Mouse (Mus musculus): ENCODE measurements around the gene D930048N14Rik. TPM values are rescaled to one million over a fixed set of nuclear protein-coding genes. Genes with fewer than 3 reads are reported as not detected.

D930048N14Rik gene
- total and polyA plus RNA-seq, 3 experiments = 0.38 to 1.5 (median 0.81) TPM

DNA sequence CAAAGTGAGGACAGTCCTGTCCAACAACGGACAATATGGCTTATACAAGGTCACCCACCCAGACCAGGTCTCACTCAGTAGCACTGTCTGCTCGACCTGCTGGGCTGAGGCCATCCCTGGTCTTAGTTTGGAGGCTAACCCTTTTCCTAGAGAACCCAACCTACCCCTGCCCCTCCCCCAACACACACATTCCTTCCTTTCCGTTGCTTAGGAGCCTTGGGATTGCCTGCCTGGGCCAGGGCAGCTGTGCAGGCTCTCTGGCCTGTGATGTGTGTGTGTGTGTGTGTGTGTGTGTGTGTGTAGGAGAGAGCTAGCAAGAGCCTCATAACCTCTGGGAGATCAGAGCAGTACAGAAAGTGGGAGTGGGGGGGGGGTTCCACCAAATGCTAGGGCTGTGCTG, 2.2 kb upstream of the D930048N14Rik start:
- Histone ChIP-seq H3K9ac (ENCODE audit: insufficient read depth, low read depth) (no peak overlapping the region), H3K36me3 (replicated peaks in 1 of 2; ENCODE audit: control insufficient read depth in 1 of 2, insufficient read depth in 1 of 2, low read length in 1 of 2) (peaks cover 9 to 28% of the 10 kb centered on the region in 2 experiments), H3K4me2 (ENCODE audit: insufficient read depth, low read depth, poor library complexity, severe bottlenecking) (peak overlapping the region; percentile 8; the same call in 1 of the 2 replicates), H3K9me3 (replicated peaks; ENCODE audit: low read length) (peaks cover 8% of the 10 kb centered on the region), H3K4me1 (ENCODE audit: control insufficient read depth in 1 of 2, insufficient read depth in 2 of 2) (peaks cover 44 to 64% of the 10 kb centered on the region in 2 experiments), H3K4me3 (replicated peaks in 1 of 3; ENCODE audit: low read depth in 2 of 3, low read length in 2 of 3, poor library complexity in 1 of 3) (peak overlapping the region in 1 of 3 experiments; percentile 2), H3K27ac (ENCODE audit: insufficient read depth, low read depth) (no peak overlapping the region), H3K27me3 (replicated peaks) (no peaks in the 10 kb centered on the region), H3K79me2 (replicated peaks; ENCODE audit: control insufficient read depth, extremely low read depth, insufficient read depth, poor library complexity, severe bottlenecking) (peaks cover 6% of the 10 kb centered on the region; the same call in 1 of the 2 replicates)
- TF ChIP-seq CHD2 (IDR thresholded peaks at IDR 0.05; ENCODE audit: low read length) (peak; percentile 37; the same call in 1 of the 2 replicates), JUN (IDR thresholded peaks at IDR 0.05; ENCODE audit: insufficient read depth, low read depth, low read length) (no peak)
- DNase-seq (ENCODE audit: extremely low read depth) = no peak
- dilution Hi-C loops (cut with MboI; ENCODE audit: extremely low pct_ligation_motif_present, extremely low pct_unique_long_range_greater_than_20kb, low sequenced_read_pairs) = no loop called here
- in situ Hi-C loops (cut with MboI; ENCODE audit: low pct_ligation_motif_present, low pct_unique_long_range_greater_than_20kb, low sequenced_read_pairs) = no loop called here

DNA sequence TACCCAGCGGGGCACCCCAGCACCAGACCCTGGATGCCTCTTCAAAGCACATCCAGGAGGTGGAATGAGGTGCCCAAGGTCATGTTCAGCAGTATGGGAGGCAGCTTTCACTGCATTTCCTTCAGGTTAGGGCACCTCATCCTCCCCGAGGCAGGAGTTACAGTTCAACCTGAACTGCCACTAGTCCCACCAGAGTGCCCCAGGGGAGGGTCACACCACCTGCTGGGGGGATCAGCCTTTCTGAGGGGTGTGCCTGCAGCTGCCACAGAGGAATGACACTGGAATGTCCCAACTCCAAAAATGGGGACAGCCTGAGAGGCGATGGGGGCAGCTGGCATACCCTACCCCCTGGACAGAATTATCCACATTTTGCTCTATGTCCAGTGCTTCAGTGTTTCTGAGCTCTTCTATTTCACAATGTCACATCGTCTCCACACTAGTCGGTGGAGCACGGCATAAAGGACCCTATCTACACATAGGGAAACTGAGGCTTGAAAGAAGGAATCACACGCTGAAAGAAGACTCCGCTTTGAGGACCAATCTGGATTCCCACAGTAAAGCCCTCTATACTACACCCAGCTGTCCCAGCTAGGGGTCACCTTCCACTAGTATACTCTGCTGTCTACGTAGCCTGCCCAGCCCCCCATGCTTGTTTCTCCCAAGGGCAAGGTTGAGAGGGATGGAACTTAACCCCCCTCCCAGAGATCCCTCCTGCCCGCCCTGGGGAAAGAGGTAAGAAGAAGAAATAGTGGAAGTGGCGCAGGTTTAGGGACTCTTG, 1.5 kb upstream of the D930048N14Rik start:
- peak overlapping the region; percentile 80 to 99 (median 80) for H3K4me3 ChIP-seq (replicated peaks in 1 of 3; ENCODE audit: low read depth in 2 of 3, low read length in 2 of 3, poor library complexity in 1 of 3)
- H3K9ac ChIP-seq (ENCODE audit: insufficient read depth, low read depth) = peak overlapping the region; percentile 61
- TF ChIP-seq MAX (IDR thresholded peaks at IDR 0.05; ENCODE audit: low read length) = peak; percentile 30; the same call in 1 of the 2 replicates
- no peak for TF ChIP-seq IRF4 (IDR thresholded peaks at IDR 0.05; ENCODE audit: low read depth, low read length)
- no peak for TF ChIP-seq POLR2AphosphoS2 (IDR thresholded peaks at IDR 0.05; ENCODE audit: low read depth, low read length)
- TF ChIP-seq MYC (IDR thresholded peaks at IDR 0.05; ENCODE audit: low read depth, low read length) = no peak
- TF ChIP-seq TBP (conservative IDR thresholded peaks at IDR 0.05; ENCODE audit: low read depth, low read length) = no peak
- dilution Hi-C loops (cut with MboI; ENCODE audit: extremely low pct_ligation_motif_present, extremely low pct_unique_long_range_greater_than_20kb, low sequenced_read_pairs) = no loop called here
- peaks cover 8% of the 10 kb centered on the region for H3K9me3 ChIP-seq (replicated peaks; ENCODE audit: low read length)
- peaks cover 6% of the 10 kb centered on the region; the same call in 1 of the 2 replicates for H3K79me2 ChIP-seq (replicated peaks; ENCODE audit: control insufficient read depth, extremely low read depth, insufficient read depth, poor library complexity, severe bottlenecking)
- H3K27ac ChIP-seq (ENCODE audit: insufficient read depth, low read depth) = no peak overlapping the region
- no peak for DNase-seq (ENCODE audit: extremely low read depth)
- H3K27me3 ChIP-seq (replicated peaks) = no peaks in the 10 kb centered on the region
- H3K4me2 ChIP-seq (ENCODE audit: insufficient read depth, low read depth, poor library complexity, severe bottlenecking) = peak overlapping the region; percentile 41
- H3K36me3 ChIP-seq (replicated peaks in 1 of 2; ENCODE audit: control insufficient read depth in 1 of 2, insufficient read depth in 1 of 2, low read length in 1 of 2) = peaks cover 5 to 26% of the 10 kb centered on the region in 2 experiments
- H3K4me1 ChIP-seq (ENCODE audit: control insufficient read depth in 1 of 2, insufficient read depth in 2 of 2) = peaks cover 40 to 57% of the 10 kb centered on the region in 2 experiments
- in situ Hi-C loops (cut with MboI; ENCODE audit: low pct_ligation_motif_present, low pct_unique_long_range_greater_than_20kb, low sequenced_read_pairs) = no loop called here

DNA sequence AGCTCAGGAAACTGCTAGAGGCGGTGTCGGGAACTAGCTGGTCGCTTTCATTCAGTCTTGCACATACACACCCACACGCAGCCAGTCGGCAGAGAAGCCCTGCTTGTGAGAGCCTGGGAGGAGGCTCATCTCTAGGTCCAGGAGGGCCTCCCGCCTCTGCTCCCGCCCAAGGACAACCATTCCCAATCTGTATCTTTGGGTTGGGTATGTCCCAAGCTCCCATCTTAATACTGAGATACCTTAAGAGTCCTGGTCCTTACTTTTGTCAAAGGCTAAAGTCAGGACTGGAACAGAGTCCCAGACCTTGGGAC, 910 bp upstream of the D930048N14Rik start:
- H3K79me2 ChIP-seq (replicated peaks; ENCODE audit: control insufficient read depth, extremely low read depth, insufficient read depth, poor library complexity, severe bottlenecking) = peaks cover 6% of the 10 kb centered on the region; the same call in 1 of the 2 replicates
- peaks cover 8 to 31% of the 10 kb centered on the region in 2 experiments for H3K36me3 ChIP-seq (replicated peaks in 1 of 2; ENCODE audit: control insufficient read depth in 1 of 2, insufficient read depth in 1 of 2, low read length in 1 of 2)
- H3K4me1 ChIP-seq (ENCODE audit: control insufficient read depth in 1 of 2, insufficient read depth in 2 of 2) = peaks cover 35 to 52% of the 10 kb centered on the region in 2 experiments
- no peaks in the 10 kb centered on the region for H3K27me3 ChIP-seq (replicated peaks)
- in situ Hi-C loops (cut with MboI; ENCODE audit: low pct_ligation_motif_present, low pct_unique_long_range_greater_than_20kb, low sequenced_read_pairs) = no loop called here
- no peak for DNase-seq (ENCODE audit: extremely low read depth)
- dilution Hi-C loops (cut with MboI; ENCODE audit: extremely low pct_ligation_motif_present, extremely low pct_unique_long_range_greater_than_20kb, low sequenced_read_pairs) = no loop called here
- H3K9me3 ChIP-seq (replicated peaks; ENCODE audit: low read length) = peaks cover 8% of the 10 kb centered on the region
- peak overlapping the region; percentile 80 to 99 (median 80) for H3K4me3 ChIP-seq (replicated peaks in 1 of 3; ENCODE audit: low read depth in 2 of 3, low read length in 2 of 3, poor library complexity in 1 of 3)
- peak overlapping the region; percentile 41 for H3K4me2 ChIP-seq (ENCODE audit: insufficient read depth, low read depth, poor library complexity, severe bottlenecking)
- TF ChIP-seq ZNF384 (IDR thresholded peaks at IDR 0.05; ENCODE audit: low read depth, low read length) = no peak
- peak; percentile 69; the same call in 1 of the 2 replicates for TF ChIP-seq SIN3A (IDR thresholded peaks at IDR 0.05; ENCODE audit: low read length)
- H3K27ac ChIP-seq (ENCODE audit: insufficient read depth, low read depth) = no peak overlapping the region
- H3K9ac ChIP-seq (ENCODE audit: insufficient read depth, low read depth) = peak overlapping the region; percentile 61
